Mouse (Mus musculus) stomach, postnatal 0 days (tissue): Measurements from ENCODE around the gene Fam217b. TPM values are rescaled to one million over a fixed set of nuclear protein-coding genes. Genes with fewer than 3 reads are reported as not detected.
A peak's percentile ranks its signal among the peaks of the same experiment; 100 is the strongest.

Experiments
- ATAC-seq: fragments of 200-750 bp; cut with Nextera tagmentation; 2 replicates; pipeline ENCODE4 v1.8.0; 2017; ENCODE audit not compliant: low FRiP score, low TSS enrichment
- DNase-seq: peaks from one replicate; pipeline ENCODE4 v3.0.0-alpha.2; 2016; ENCODE audit warnings: low spot score
- H3K27ac ChIP-seq: fragments of 300-500 bp; sonication (generic); replicated peaks from 2 replicates; pipeline ENCODE4 v1.5.1; 2014; ENCODE audit warnings: mild to moderate bottlenecking, control low read depth
- H3K27me3 ChIP-seq: fragments of 300-500 bp; sonication (generic); 2 replicates; pipeline ENCODE4 v1.6.1; 2014; ENCODE audit warnings: low read length; ENCODE audit not compliant: control insufficient read depth, insufficient read depth
- H3K36me3 ChIP-seq: fragments of 300-500 bp; sonication (generic); 2 replicates; pipeline ENCODE4 v1.6.1; 2014; ENCODE audit warnings: low read length, mixed read lengths; ENCODE audit not compliant: control insufficient read depth, insufficient read depth
- H3K4me1 ChIP-seq: fragments of 300-500 bp; sonication (generic); replicated peaks from 2 replicates; pipeline ENCODE4 v1.6.1; 2014; ENCODE audit warnings: antibody characterized with exemption; ENCODE audit not compliant: control insufficient read depth, insufficient read depth
- H3K4me2 ChIP-seq: fragments of 300-500 bp; sonication (generic); replicated peaks from 2 replicates; pipeline ENCODE4 v1.6.1; 2014; ENCODE audit warnings: low read depth, mild to moderate bottlenecking, control low read depth, moderate library complexity
- H3K4me3 ChIP-seq: fragments of 300-500 bp; sonication (generic); 2 replicates; pipeline ENCODE4 v1.5.1; 2014; ENCODE audit warnings: low read depth, low read length, control low read depth
- H3K9ac ChIP-seq: fragments of 300-500 bp; sonication (generic); 2 replicates; pipeline ENCODE4 v1.6.1; 2014; ENCODE audit warnings: mild to moderate bottlenecking, low read length, control low read depth, mixed read lengths
- H3K9me3 ChIP-seq: fragments of 300-500 bp; sonication (generic); 2 replicates; pipeline ENCODE4 v1.6.1; 2016; ENCODE audit warnings: low read length; ENCODE audit not compliant: control insufficient read depth
- CTCF ChIP-seq: IDR thresholded peaks from 2 replicates; pipeline ENCODE4 v1.5.1; 2016; ENCODE audit warnings: antibody characterized with exemption, low read depth, mild to moderate bottlenecking, moderate library complexity
- EP300 ChIP-seq: optimal IDR thresholded peaks from 2 replicates; pipeline ENCODE3; 2016; ENCODE audit warnings: antibody characterized with exemption
- WGBS: fragments of 180-500 bp; shearing (Covaris S2); extraction: QIAGEN DNeasy Blood & Tissue Kit; methylation state at CpG from one replicate; pipeline ENCODE4 v1.1.7; 2014; 5-methylcytosine and 5-hydroxymethylcytosine counted together
- polyA plus RNA-seq: library from polyadenylated mRNA; unstranded; fragments of >200 nt; fragmentation: Nextera tagmentation; extraction: Ambion mirVana; gene quantifications from 2 replicates; pipeline ENCODE4 v1.2.1, GENCODE M21; 2015

Gene Fam217b
- polyA plus RNA-seq, 1 experiment from 2014 or later = 3.6 TPM

DNA sequence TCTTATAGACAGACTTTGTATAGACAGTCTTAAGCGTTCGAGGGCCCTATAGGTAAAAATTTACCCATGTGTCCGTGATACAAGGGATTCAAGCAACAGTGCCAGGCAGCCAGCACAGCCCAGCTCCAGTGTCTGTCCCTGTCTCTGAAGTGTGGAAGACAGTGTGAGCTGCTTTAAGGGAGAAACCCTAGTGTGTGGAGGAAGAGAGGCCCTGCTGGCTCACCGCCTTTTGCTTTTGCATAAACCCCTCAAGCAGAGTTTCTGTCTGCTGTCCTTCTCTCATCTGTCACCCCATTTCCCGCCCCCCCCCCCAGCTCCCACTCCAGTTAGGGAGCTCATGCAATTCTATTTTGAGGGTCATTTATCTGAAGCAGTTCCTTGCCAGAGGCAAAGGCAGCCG, 7.3 kb downstream of the Fam217b start:
- no peaks in the 10 kb centered on the region for H3K9me3 ChIP-seq
- DNase-seq = peak; percentile 7

DNA sequence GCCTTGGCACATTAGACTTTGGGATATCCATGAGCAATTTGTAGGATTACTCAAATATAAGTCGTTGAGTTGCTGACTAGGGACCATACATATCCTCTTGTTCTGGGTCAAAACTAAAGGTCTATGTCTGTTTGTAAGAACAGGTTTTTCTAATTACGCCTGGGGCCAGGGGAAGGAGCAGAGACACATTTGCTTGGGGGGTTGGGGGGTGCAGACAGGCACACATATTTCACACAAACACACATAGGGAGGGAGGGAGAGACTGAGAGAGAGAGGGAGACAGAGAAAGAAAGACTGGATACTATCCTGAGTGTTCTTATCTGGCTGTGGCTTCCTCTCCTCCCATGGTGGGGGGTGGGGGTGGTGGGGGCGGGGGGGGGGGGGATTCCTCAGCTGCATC, 7.9 kb downstream of the Fam217b start:
- Histone ChIP-seq H3K27me3 (no peaks in the 10 kb centered on the region), H3K4me1 (no peaks in the 10 kb centered on the region), H3K36me3 (no peaks in the 10 kb centered on the region), H3K9ac (no peak overlapping the region), H3K9me3 (no peaks in the 10 kb centered on the region), H3K27ac (no peak overlapping the region), H3K4me2 (no peak overlapping the region), H3K4me3 (no peak overlapping the region)
- TF ChIP-seq CTCF (no peak), EP300 (no peak)
- 50% methylated on average over 2 of the region's 3 CpGs for WGBS
- DNase-seq (peak; percentile 4), ATAC-seq (no peak)

More for the DNA sequence above, 7.3 kb downstream of the Fam217b start:
- H3K4me3 ChIP-seq = no peak overlapping the region
- H3K4me1 ChIP-seq = no peaks in the 10 kb centered on the region
- no peak for ATAC-seq
- no peak for TF ChIP-seq EP300
- H3K9ac ChIP-seq = no peak overlapping the region
- H3K4me2 ChIP-seq = no peak overlapping the region
- WGBS = 42% methylated on average over 6 of the region's 6 CpGs
- no peaks in the 10 kb centered on the region for H3K27me3 ChIP-seq
- no peak overlapping the region for H3K27ac ChIP-seq
- no peaks in the 10 kb centered on the region for H3K36me3 ChIP-seq

DNA sequence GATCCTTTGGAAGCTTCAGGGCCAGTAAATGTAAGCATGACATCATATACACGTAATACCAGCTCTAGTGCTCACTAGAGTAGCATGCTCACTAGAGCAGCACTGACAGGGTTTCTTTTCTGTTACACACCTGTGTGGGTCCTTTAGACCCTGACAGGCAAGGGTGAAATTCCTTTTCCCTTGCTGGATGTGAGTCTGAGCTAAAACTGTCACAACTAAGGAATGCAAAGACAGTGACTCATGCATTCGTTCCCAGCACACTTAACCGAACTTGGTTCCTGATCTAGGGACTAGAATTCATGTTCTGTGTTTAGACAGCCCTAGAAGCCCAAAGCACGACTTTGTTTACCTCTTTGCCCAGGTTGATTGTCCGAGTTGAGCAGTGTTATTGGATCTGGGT, 8.9 kb downstream of the Fam217b start:
- H3K4me2 ChIP-seq = no peak overlapping the region
- H3K27ac ChIP-seq = no peak overlapping the region
- ATAC-seq = no peak
- no peaks in the 10 kb centered on the region for H3K4me1 ChIP-seq
- no peaks in the 10 kb centered on the region for H3K36me3 ChIP-seq
- H3K27me3 ChIP-seq = no peaks in the 10 kb centered on the region
- 58% methylated on average over 5 of the region's 5 CpGs for WGBS
- peak; percentile 4 for DNase-seq
- no peak overlapping the region for H3K4me3 ChIP-seq
- no peak overlapping the region for H3K9ac ChIP-seq
- TF ChIP-seq EP300 (no peak), CTCF (no peak)
- no peaks in the 10 kb centered on the region for H3K9me3 ChIP-seq

DNA sequence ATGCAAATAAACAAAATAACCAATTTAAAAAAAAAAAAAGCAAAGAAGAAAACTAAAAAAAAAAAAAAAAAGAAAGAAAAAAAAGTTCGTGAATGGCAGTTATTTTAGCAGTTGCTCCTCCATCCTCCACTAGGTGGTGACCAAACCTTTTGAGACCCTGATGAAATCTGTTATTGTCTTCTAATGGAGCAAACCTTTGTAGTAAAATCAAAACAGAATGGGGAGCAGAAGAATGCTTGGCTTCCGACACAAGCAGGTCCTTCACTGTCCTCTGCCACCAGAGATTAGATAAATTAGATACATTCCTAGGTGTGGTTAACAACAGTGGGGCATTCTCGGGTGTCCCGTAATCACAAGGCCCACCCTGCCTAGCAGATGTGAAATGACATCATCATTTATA, 11.9 kb downstream of the Fam217b start:
- H3K27ac ChIP-seq = no peak overlapping the region
- TF ChIP-seq EP300 = no peak
- TF ChIP-seq CTCF = peak; percentile 78
- no peaks in the 10 kb centered on the region for H3K4me1 ChIP-seq
- peak; percentile 22; the same call in 1 of the 2 replicates for ATAC-seq
- WGBS = 26% methylated on average over 4 of the region's 4 CpGs
- H3K27me3 ChIP-seq = no peaks in the 10 kb centered on the region
- H3K4me2 ChIP-seq = no peak overlapping the region
- H3K4me3 ChIP-seq = no peak overlapping the region
- no peaks in the 10 kb centered on the region for H3K9me3 ChIP-seq
- DNase-seq = peak; percentile 18
- no peak overlapping the region for H3K9ac ChIP-seq
- no peaks in the 10 kb centered on the region for H3K36me3 ChIP-seq

DNA sequence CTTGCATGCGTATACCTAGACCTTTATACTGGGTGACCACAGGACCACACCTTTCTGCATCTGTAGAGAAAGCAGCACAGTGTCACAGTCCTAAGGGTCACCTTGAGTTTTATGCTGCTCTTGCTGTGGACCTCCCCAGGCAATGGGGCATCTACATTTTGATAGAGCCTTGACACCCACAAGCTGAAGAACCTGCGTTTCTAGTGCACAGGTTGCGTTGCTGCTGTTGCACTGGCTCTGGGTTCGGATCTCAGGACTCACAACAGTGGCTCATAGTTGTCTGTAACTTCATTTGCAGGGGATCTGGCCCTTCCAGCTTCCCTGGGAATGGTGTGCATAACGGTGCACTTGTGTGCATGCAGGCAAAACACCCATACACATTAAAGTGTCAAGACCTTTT, 12.9 kb downstream of the Fam217b start:
- Histone ChIP-seq H3K36me3 (no peaks in the 10 kb centered on the region), H3K27ac (no peak overlapping the region), H3K4me3 (no peak overlapping the region), H3K9ac (no peak overlapping the region), H3K4me2 (no peak overlapping the region), H3K4me1 (no peaks in the 10 kb centered on the region), H3K9me3 (no peaks in the 10 kb centered on the region), H3K27me3 (no peaks in the 10 kb centered on the region)
- TF ChIP-seq CTCF (no peak), EP300 (no peak)
- WGBS = 84% methylated on average over 5 of the region's 5 CpGs
- DNase-seq (no peak), ATAC-seq (no peak; the same call in 1 of the 2 replicates)

DNA sequence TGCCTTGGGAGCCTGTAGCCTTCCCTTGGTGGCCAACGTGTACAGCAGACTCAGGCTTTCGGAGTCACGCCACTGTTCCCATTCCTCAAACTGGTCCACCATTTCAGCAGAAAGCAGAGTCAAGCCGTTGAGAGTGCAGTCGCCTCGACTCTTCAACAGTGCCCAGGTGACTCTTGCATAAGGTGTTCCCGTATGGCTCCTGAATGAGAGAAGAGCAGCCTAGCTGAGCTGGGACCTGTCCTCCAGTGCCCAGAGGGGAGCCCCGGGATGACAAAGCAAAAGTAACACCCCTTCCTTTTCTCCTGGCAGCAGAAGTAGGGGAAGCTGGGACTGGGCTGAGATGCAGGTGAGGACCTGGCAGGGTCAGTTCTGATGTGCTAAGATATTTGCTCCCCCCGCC, 13.9 kb downstream of the Fam217b start:
- H3K27me3 ChIP-seq = no peaks in the 10 kb centered on the region
- H3K9ac ChIP-seq = no peak overlapping the region
- H3K27ac ChIP-seq = no peak overlapping the region
- H3K9me3 ChIP-seq = no peaks in the 10 kb centered on the region
- TF ChIP-seq EP300 (no peak), CTCF (no peak)
- no peak overlapping the region for H3K4me2 ChIP-seq
- ATAC-seq = no peak
- H3K36me3 ChIP-seq = no peaks in the 10 kb centered on the region
- 74% methylated on average over 9 of the region's 9 CpGs for WGBS
- no peaks in the 10 kb centered on the region for H3K4me1 ChIP-seq
- no peak overlapping the region for H3K4me3 ChIP-seq
- no peak for DNase-seq
